Mouse (Mus musculus): ENCODE results near the gene Abhd12. TPM values are rescaled to one million over a fixed set of nuclear protein-coding genes. Genes with fewer than 3 reads are reported as not detected.

Abhd12 gene
- total RNA-seq (2023) = 37.5 TPM

GRCm38 (mm10) chr2:150904272-150904935, at the start of gene Abhd12:
TSS of gene Abhd12 (minus strand) at chr2:150904741.

GRCm38 (mm10) chr2:150904936-150905450, 452 bp upstream of the Abhd12 start, which contains the start of gene Gins1:
TSS of gene Gins1 (plus strand) at chr2:150905400.

GRCm38 (mm10) chr2:150786251-150787180, 118.0 kb downstream of the Abhd12 start, which contains the start of gene Pygb:
TSS of gene Pygb (plus strand) at chr2:150786735.

Other genes starting within 250 kb of the Abhd12 start
- 40.6 TPM for gene Acss1, start 236.2 kb downstream of the Abhd12 start, total RNA-seq (2023)
- not detected for gene Vsx1, start 215.4 kb downstream of the Abhd12 start, total RNA-seq (2023)
- gene Entpd6, start 155.7 kb downstream of the Abhd12 start, total RNA-seq (2023) = 34.8 TPM
- gene Pygb, start 118.0 kb downstream of the Abhd12 start, total RNA-seq (2023) = 66.3 TPM
- gene Gins1, start 659 bp upstream of the Abhd12 start, total RNA-seq (2023) = 4.3 TPM
- gene Ninl, start 134.6 kb upstream of the Abhd12 start, total RNA-seq (2023) = 0.30 TPM
- 9.2 TPM for gene Nanp, start 134.7 kb upstream of the Abhd12 start, total RNA-seq (2023)
- not detected for gene Gm14151, start 187.6 kb upstream of the Abhd12 start, total RNA-seq (2023)
- not detected for gene Gm14147, start 193.5 kb upstream of the Abhd12 start, total RNA-seq (2023)